In the genomic region with DNA sequence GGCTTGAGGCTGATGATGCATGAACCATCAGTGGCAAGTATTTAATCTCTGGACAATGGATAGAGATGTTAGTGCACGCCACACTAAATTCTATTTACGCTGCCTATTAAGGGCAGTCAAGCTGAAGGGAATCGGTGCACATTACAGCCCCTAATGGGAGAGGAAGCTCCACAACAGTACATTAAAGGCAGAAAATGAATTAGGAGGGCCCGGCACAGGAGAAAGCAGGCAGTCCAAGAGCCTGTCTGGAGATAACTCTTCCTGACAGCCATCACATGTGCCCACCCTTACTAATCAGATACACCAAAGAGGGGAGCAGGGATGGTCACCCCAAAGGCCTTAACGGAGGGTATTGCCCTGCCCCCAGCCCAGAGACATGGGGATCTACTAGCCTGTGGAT, we compare ENCODE assay signal across 25 mouse cellular contexts.
DNase-seq lines count a peak whose midpoint lies in the region; ATAC-seq lines count a peak whose summit lies in the region.
"Had no signal": no experiment of that assay in that cellular context is flagged by ENCODE, and none has a peak within 500 bp of the region (broad histone marks: within the 10 kb centered on the region; RNA-seq: fewer than 3 reads in every experiment).

No protein-coding gene starts in this region.

- WGBS in embryonic facial prominence, embryonic 12.5 days: 80% methylated on average over 5 of the region's 5 CpGs
- 76% methylated on average over 5 of the region's 5 CpGs for WGBS in embryonic facial prominence, embryonic 10.5 days
- 41% methylated on average over 5 of the region's 5 CpGs for WGBS in kidney, embryonic 14.5 days
- WGBS in midbrain, embryonic 13.5 days: 39% methylated on average over 5 of the region's 5 CpGs
- WGBS in midbrain, embryonic 14.5 days: 39% methylated on average over 5 of the region's 5 CpGs
- 18% methylated on average over 5 of the region's 5 CpGs for WGBS in neural tube, embryonic 13.5 days

- H3K9me3 ChIP-seq in embryonic facial prominence, embryonic 12.5 days: no peaks in the 10 kb centered on the region
- no peaks in the 10 kb centered on the region for H3K9me3 ChIP-seq in embryonic facial prominence, embryonic 10.5 days
- H3K9me3 ChIP-seq in kidney, embryonic 14.5 days (ENCODE audit: control insufficient read depth, low read length): no peaks in the 10 kb centered on the region
- H3K9me3 ChIP-seq in midbrain, embryonic 13.5 days: no peaks in the 10 kb centered on the region
- no peaks in the 10 kb centered on the region for H3K9me3 ChIP-seq in midbrain, embryonic 14.5 days (ENCODE audit: control insufficient read depth, low read length)
- H3K9me3 ChIP-seq in neural tube, embryonic 13.5 days: no peaks in the 10 kb centered on the region
- H3K9me3 ChIP-seq: forebrain, embryonic 10.5 days; heart, embryonic 10.5 days; limb, embryonic 12.5 days had no signal

- no peak overlapping the region for H3K4me2 ChIP-seq in embryonic facial prominence, embryonic 12.5 days (replicated peaks)
- H3K4me2 ChIP-seq in kidney, embryonic 14.5 days (replicated peaks; ENCODE audit: low read depth, low read length): no peak overlapping the region
- no peak overlapping the region for H3K4me2 ChIP-seq in midbrain, embryonic 13.5 days (replicated peaks)
- no peak overlapping the region for H3K4me2 ChIP-seq in midbrain, embryonic 14.5 days (ENCODE audit: low read length)
- no peak overlapping the region for H3K4me2 ChIP-seq in neural tube, embryonic 13.5 days
- H3K4me2 ChIP-seq: limb, embryonic 12.5 days; liver, embryonic 11.5 days had no signal

- H3K9ac ChIP-seq in embryonic facial prominence, embryonic 12.5 days: no peak overlapping the region
- no peak overlapping the region for H3K9ac ChIP-seq in kidney, embryonic 14.5 days (ENCODE audit: low read depth, low read length)
- H3K9ac ChIP-seq in midbrain, embryonic 13.5 days (replicated peaks): no peak overlapping the region
- no peak overlapping the region for H3K9ac ChIP-seq in midbrain, embryonic 14.5 days (replicated peaks; ENCODE audit: low read length)
- no peak overlapping the region for H3K9ac ChIP-seq in neural tube, embryonic 13.5 days
- H3K9ac ChIP-seq: limb, embryonic 12.5 days; liver, postnatal 0 days had no signal

- no peaks in the 10 kb centered on the region for H3K36me3 ChIP-seq in embryonic facial prominence, embryonic 12.5 days
- H3K36me3 ChIP-seq in embryonic facial prominence, embryonic 10.5 days (replicated peaks): no peaks in the 10 kb centered on the region
- no peaks in the 10 kb centered on the region for H3K36me3 ChIP-seq in kidney, embryonic 14.5 days (ENCODE audit: control insufficient read depth, insufficient read depth, low read length)
- no peaks in the 10 kb centered on the region for H3K36me3 ChIP-seq in midbrain, embryonic 13.5 days
- H3K36me3 ChIP-seq in midbrain, embryonic 14.5 days (ENCODE audit: control insufficient read depth, insufficient read depth, low read length): no peaks in the 10 kb centered on the region
- H3K36me3 ChIP-seq in neural tube, embryonic 13.5 days: no peaks in the 10 kb centered on the region
- H3K36me3 ChIP-seq: forebrain, embryonic 10.5 days; heart, embryonic 10.5 days; limb, embryonic 12.5 days had no signal

- H3K4me3 ChIP-seq in embryonic facial prominence, embryonic 12.5 days: no peak overlapping the region
- H3K4me3 ChIP-seq in embryonic facial prominence, embryonic 10.5 days: no peak overlapping the region
- no peak overlapping the region for H3K4me3 ChIP-seq in kidney, embryonic 14.5 days (ENCODE audit: low read length)
- H3K4me3 ChIP-seq in midbrain, embryonic 13.5 days (replicated peaks): no peak overlapping the region
- H3K4me3 ChIP-seq in midbrain, embryonic 14.5 days (replicated peaks; ENCODE audit: low read depth, low read length): no peak overlapping the region
- no peak overlapping the region for H3K4me3 ChIP-seq in neural tube, embryonic 13.5 days
- H3K4me3 ChIP-seq: forebrain, embryonic 10.5 days; heart, embryonic 10.5 days; limb, embryonic 12.5 days had no signal

- DNase-seq in embryonic facial prominence, embryonic 10.5 days (ENCODE audit: low spot score): no peak
- no peak for DNase-seq in kidney, adult 8-10 months
- DNase-seq in midbrain, embryonic 14.5 days: no peak
- DNase-seq in right cerebral cortex, postnatal 25 days: no peak
- DNase-seq: adrenal gland, postnatal 10 days; cerebellum, adult 8-10 months; cerebellum, postnatal 36 days; embryo, embryonic 11 days; gastrocnemius, postnatal 10 days; heart, postnatal 4 days; kidney, postnatal 4 days; liver, postnatal 0 days; lung, postnatal 10 days; right cerebral cortex, postnatal 14 days; spleen, adult 18-20 months; thymus, postnatal 14 days had no signal

- H3K27ac ChIP-seq in embryonic facial prominence, embryonic 12.5 days: no peak overlapping the region
- no peak overlapping the region for H3K27ac ChIP-seq in embryonic facial prominence, embryonic 10.5 days (replicated peaks)
- no peak overlapping the region for H3K27ac ChIP-seq in kidney, embryonic 14.5 days (ENCODE audit: low read depth, low read length)
- H3K27ac ChIP-seq in midbrain, embryonic 13.5 days: no peak overlapping the region
- H3K27ac ChIP-seq in midbrain, embryonic 14.5 days (replicated peaks; ENCODE audit: low read depth, low read length): no peak overlapping the region
- no peak overlapping the region for H3K27ac ChIP-seq in neural tube, embryonic 13.5 days (replicated peaks)
- H3K27ac ChIP-seq: forebrain, embryonic 10.5 days; heart, embryonic 10.5 days; limb, embryonic 12.5 days had no signal

- 0 out of 2 replicates have a peak, but pooled peaks cover 3% of the 10 kb centered on the region for H3K27me3 ChIP-seq in embryonic facial prominence, embryonic 12.5 days
- no peaks in the 10 kb centered on the region for H3K27me3 ChIP-seq in embryonic facial prominence, embryonic 10.5 days (replicated peaks; ENCODE audit: low read depth, poor library complexity, severe bottlenecking)
- no peaks in the 10 kb centered on the region for H3K27me3 ChIP-seq in kidney, embryonic 14.5 days (ENCODE audit: control insufficient read depth, insufficient read depth, low read length)
- H3K27me3 ChIP-seq in midbrain, embryonic 13.5 days: peaks cover 3% of the 10 kb centered on the region; the same call in 1 of the 2 replicates
- no peaks in the 10 kb centered on the region for H3K27me3 ChIP-seq in midbrain, embryonic 14.5 days (ENCODE audit: control insufficient read depth, insufficient read depth, low read length)
- peaks cover 88% of the 10 kb centered on the region for H3K27me3 ChIP-seq in neural tube, embryonic 13.5 days
- H3K27me3 ChIP-seq: limb, embryonic 12.5 days had no signal

- H3K4me1 ChIP-seq in embryonic facial prominence, embryonic 12.5 days: no peaks in the 10 kb centered on the region
- peaks cover 9% of the 10 kb centered on the region; the same call in 1 of the 2 replicates for H3K4me1 ChIP-seq in embryonic facial prominence, embryonic 10.5 days
- no peaks in the 10 kb centered on the region for H3K4me1 ChIP-seq in kidney, embryonic 14.5 days (ENCODE audit: control insufficient read depth, insufficient read depth, low read length)
- peaks cover 5% of the 10 kb centered on the region; the same call in 1 of the 2 replicates for H3K4me1 ChIP-seq in midbrain, embryonic 13.5 days (replicated peaks)
- H3K4me1 ChIP-seq in midbrain, embryonic 14.5 days (ENCODE audit: control insufficient read depth, insufficient read depth, low read length): no peaks in the 10 kb centered on the region
- H3K4me1 ChIP-seq in neural tube, embryonic 13.5 days (replicated peaks): peaks cover 10% of the 10 kb centered on the region; the same call in 1 of the 2 replicates
- H3K4me1 ChIP-seq: limb, embryonic 12.5 days had no signal

- 0 out of 2 replicates have a peak, but pooled peaks have one; percentile 22 for ATAC-seq in embryonic facial prominence, embryonic 12.5 days (ENCODE audit: insufficient number of reproducible peaks, insufficient read depth, low FRiP score, low TSS enrichment)
- ATAC-seq in kidney, embryonic 14.5 days (ENCODE audit: low FRiP score, low TSS enrichment): peak; percentile 71; the same call in 1 of the 2 replicates
- ATAC-seq in midbrain, embryonic 13.5 days: peak; percentile 43; the same call in 1 of the 2 replicates
- ATAC-seq in midbrain, embryonic 14.5 days (ENCODE audit: low FRiP score, low TSS enrichment): no peak
- ATAC-seq in neural tube, embryonic 13.5 days (ENCODE audit: low read depth): peak; percentile 32; the same call in 1 of the 2 replicates
- ATAC-seq: intestine, postnatal 0 days; liver, postnatal 0 days had no signal
